Mouse (Mus musculus) heart, postnatal 0 days (tissue): ENCODE measurements around the gene Cd24a.

Source experiments
- CTCF ChIP-seq: IDR thresholded peaks from 2 replicates; pipeline ENCODE4 v1.5.1; 2016; ENCODE audit warnings: antibody characterized with exemption, control low read depth, low read depth
- EP300 ChIP-seq: IDR thresholded peaks from 2 replicates; pipeline ENCODE4 v1.6.1; 2016; ENCODE audit warnings: antibody characterized with exemption, low read depth

DNA sequence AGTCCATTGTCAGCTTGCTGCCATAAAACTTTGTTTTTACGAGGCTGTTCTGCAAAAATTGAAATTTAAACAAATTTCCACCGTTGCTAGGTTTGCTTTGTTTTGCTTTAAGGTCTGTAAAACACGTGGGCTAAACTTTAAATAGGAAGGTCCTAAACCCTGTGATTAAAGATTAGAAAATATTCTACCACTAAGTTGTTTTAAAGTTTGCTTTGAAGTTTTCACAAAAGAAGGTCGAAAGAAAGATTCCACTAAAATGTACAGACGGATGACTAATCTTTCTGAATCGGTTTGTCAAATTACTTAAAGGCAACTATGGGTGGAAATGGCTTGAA is at the start of gene Cd24a:
- no peak for TF ChIP-seq CTCF
- TF ChIP-seq EP300: no peak
